37 mouse cellular contexts compared by ENCODE assay signal in the genomic region with DNA sequence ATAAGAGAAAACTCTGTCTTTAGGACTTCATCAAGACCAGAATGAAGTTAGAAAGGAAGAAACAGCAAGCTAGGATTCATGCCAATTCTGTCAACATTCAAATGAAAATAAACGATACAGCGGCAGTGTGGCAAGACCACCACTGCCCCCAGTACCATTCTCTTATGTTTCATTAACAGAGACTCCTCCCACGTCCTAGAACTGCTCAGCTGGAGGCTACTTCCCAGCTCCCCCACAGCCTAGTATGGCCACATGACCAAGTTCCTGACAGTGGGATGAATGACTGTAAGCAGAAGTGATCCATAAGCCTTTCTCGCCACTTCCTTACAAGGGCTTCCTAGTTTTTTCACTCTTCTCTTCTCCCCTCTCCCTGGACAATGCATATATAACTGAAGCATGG. TPM values are rescaled to one million over a fixed set of nuclear protein-coding genes. Genes with fewer than 3 reads are reported as not detected.
DNase-seq lines count a peak whose midpoint lies in the region; ATAC-seq and TF ChIP-seq lines count a peak whose summit lies in the region.
"Had no signal": no experiment of that assay in that cellular context is flagged by ENCODE, and none has a peak within 500 bp of the region (broad histone marks: within the 10 kb centered on the region; RNA-seq: fewer than 3 reads in every experiment).

No protein-coding gene starts in this region.

- no peak overlapping the region for H3K4me2 ChIP-seq in kidney, embryonic 14.5 days (replicated peaks; ENCODE audit: low read depth, low read length)
- H3K4me2 ChIP-seq: embryonic facial prominence, embryonic 12.5 days; forebrain, embryonic 15.5 days; heart, embryonic 11.5 days; hindbrain, embryonic 13.5 days; stomach, embryonic 15.5 days had no signal

- DNase-seq in kidney, postnatal 14 days = no peak
- peak; percentile 39 to 48 for DNase-seq in kidney, postnatal 4 days
- DNase-seq in kidney, adult 9 months = no peak
- DNase-seq in lung, postnatal 10 days = peak; percentile 43
- DNase-seq in lung, adult 2 months = no peak
- DNase-seq: adrenal gland, adult 8-10 months; cerebellum, adult 11 months; cerebellum, adult 9-10 months; cerebellum, postnatal 36 days; embryo, embryonic 11 days; gastrocnemius, postnatal 25 days; heart, adult 18-20 months; heart, postnatal 36 days; liver; midbrain, embryonic 14.5 days; right cerebral cortex, postnatal 25 days had no signal

- H3K27ac ChIP-seq in kidney, embryonic 14.5 days (ENCODE audit: low read depth, low read length) = no peak overlapping the region
- H3K27ac ChIP-seq: embryonic facial prominence, embryonic 12.5 days; forebrain, embryonic 10.5 days; forebrain, embryonic 15.5 days; hindbrain, embryonic 13.5 days; liver, embryonic 14.5 days; stomach, embryonic 15.5 days had no signal

- peak; percentile 57; the same call in 1 of the 2 replicates for ATAC-seq in kidney, embryonic 14.5 days (ENCODE audit: low FRiP score, low TSS enrichment)
- ATAC-seq in erythroid progenitor cell, adult 5-6 weeks (replicated peaks; ENCODE audit: low FRiP score, poor library complexity, severe bottlenecking) = no peak
- ATAC-seq: forebrain, embryonic 15.5 days; intestine, postnatal 0 days had no signal

- peaks cover 5% of the 10 kb centered on the region; the same call in 1 of the 2 replicates for H3K4me1 ChIP-seq in kidney, embryonic 14.5 days (ENCODE audit: control insufficient read depth, insufficient read depth, low read length)
- H3K4me1 ChIP-seq in lung, adult 2 months (ENCODE audit: control insufficient read depth, insufficient read depth, low read length) = no peaks in the 10 kb centered on the region
- H3K4me1 ChIP-seq: embryonic facial prominence, embryonic 12.5 days; forebrain, embryonic 10.5 days; forebrain, embryonic 15.5 days; stomach, embryonic 15.5 days had no signal

- H3K4me3 ChIP-seq in kidney, embryonic 14.5 days (ENCODE audit: low read length) = no peak overlapping the region
- H3K4me3 ChIP-seq in lung, adult 2 months (replicated peaks; ENCODE audit: extremely low read depth, low read depth, low read length) = no peak overlapping the region
- H3K4me3 ChIP-seq: embryonic facial prominence, embryonic 12.5 days; forebrain, embryonic 10.5 days; forebrain, embryonic 15.5 days; hindbrain, embryonic 13.5 days; stomach, embryonic 15.5 days had no signal

- no peaks in the 10 kb centered on the region for H3K9me3 ChIP-seq in kidney, embryonic 14.5 days (ENCODE audit: control insufficient read depth, low read length)
- H3K9me3 ChIP-seq: embryonic facial prominence, embryonic 12.5 days; forebrain, embryonic 10.5 days; forebrain, embryonic 15.5 days; G1E; hindbrain, embryonic 13.5 days; stomach, embryonic 15.5 days had no signal

- H3K27me3 ChIP-seq in kidney, embryonic 14.5 days (ENCODE audit: control insufficient read depth, insufficient read depth, low read length) = no peaks in the 10 kb centered on the region
- H3K27me3 ChIP-seq: embryonic facial prominence, embryonic 12.5 days; forebrain, embryonic 15.5 days; hindbrain, embryonic 13.5 days; stomach, embryonic 15.5 days had no signal

- peaks cover 4% of the 10 kb centered on the region; the same call in 1 of the 2 replicates for H3K36me3 ChIP-seq in kidney, embryonic 14.5 days (ENCODE audit: control insufficient read depth, insufficient read depth, low read length)
- H3K36me3 ChIP-seq: G1E; stomach, embryonic 15.5 days had no signal

- TF ChIP-seq POLR2A in lung, adult 2 months (IDR thresholded peaks at IDR 0.05; ENCODE audit: borderline replicate concordance, extremely low read depth, low read depth, low read length) = no peak

- 30% methylated on average over 4 of the region's 4 CpGs for WGBS in kidney, embryonic 14.5 days
- WGBS in lung, adult 2 months = 48% methylated on average over 4 of the region's 4 CpGs

- TF ChIP-seq CTCF in lung, adult 2 months (IDR thresholded peaks at IDR 0.05; ENCODE audit: insufficient read depth, low read length) = no peak

- no peak overlapping the region for H3K9ac ChIP-seq in kidney, embryonic 14.5 days (ENCODE audit: low read depth, low read length)
- H3K9ac ChIP-seq: embryonic facial prominence, embryonic 12.5 days; forebrain, embryonic 15.5 days; hindbrain, embryonic 13.5 days; liver, embryonic 14.5 days; stomach, embryonic 15.5 days had no signal

RNA-seq across cellular contexts. Expression of gene Hdgfl3, which starts 30.2 kb away (rescaled TPM):
- 21.5 and 21.6 TPM in 2 replicates for polyA plus RNA-seq in kidney, embryonic 14.5 days (2014; fragmentation: Nextera tagmentation; extraction: Ambion mirVana)
- 3.5 and 3.6 TPM in 2 replicates for polyA plus RNA-seq in lung, adult 2 months (2012; rRNA removed)
- total RNA-seq in erythroid progenitor cell, adult 5-6 weeks (2015; ENCODE audit: low replicate concordance) = 1.3 TPM in 1 of 2 replicates, not detected in the other
- total RNA-seq in erythroid progenitor cell, adult 5-6 weeks (2017; ENCODE audit: low replicate concordance) = 0.26 TPM in 1 of 2 replicates, not detected in the other
- polyA plus RNA-seq: G1E had no signal

RNA-seq across cellular contexts. Expression of gene Tm6sf1, which starts 45.3 kb away (rescaled TPM):
- 12.0 and 16.0 TPM in 2 replicates for polyA plus RNA-seq in kidney, embryonic 14.5 days (2014; fragmentation: Nextera tagmentation; extraction: Ambion mirVana)
- 74.5 and 82.3 TPM in 2 replicates for polyA plus RNA-seq in lung, adult 2 months (2012; rRNA removed)
- 36.8 and 51.1 TPM in 2 replicates for total RNA-seq in erythroid progenitor cell, adult 5-6 weeks (2015; ENCODE audit: low replicate concordance)
- total RNA-seq in erythroid progenitor cell, adult 5-6 weeks (2017; ENCODE audit: low replicate concordance) = 6.8 and 22.5 TPM in 2 replicates
- polyA plus RNA-seq: G1E had no signal

RNA-seq across cellular contexts. Expression of gene Gm10160, which starts 48.5 kb away (rescaled TPM):
- not detected in 2 replicates for polyA plus RNA-seq in kidney, embryonic 14.5 days (2014; fragmentation: Nextera tagmentation; extraction: Ambion mirVana)
- polyA plus RNA-seq in lung, adult 2 months (2012; rRNA removed) = not detected in 2 replicates
- not detected in 2 replicates for total RNA-seq in erythroid progenitor cell, adult 5-6 weeks (2015; ENCODE audit: low replicate concordance)
- not detected in 2 replicates for total RNA-seq in erythroid progenitor cell, adult 5-6 weeks (2017; ENCODE audit: low replicate concordance)
- total RNA-seq: adrenal gland, adult 8-10 months; G1E; gastrocnemius, adult 18-20 months; gastrocnemius, postnatal 25 days; heart, adult 18-20 months; heart, postnatal 36 days; layer of hippocampus, adult 18-20 months; layer of hippocampus, postnatal 10 days; left cerebral cortex, adult 18-20 months; left cerebral cortex, postnatal 14 days; neutrophil, adult 5-6 weeks had no signal
- polyA plus RNA-seq: embryonic facial prominence, embryonic 12.5 days; forebrain, embryonic 10.5 days; forebrain, embryonic 15.5 days; frontal cortex, adult 2 months; G1E; heart, embryonic 11.5 days; heart, embryonic 16.5 days; hindbrain, embryonic 13.5 days; intestine, postnatal 0 days; limb, embryonic 11.5 days; liver, embryonic 14.5 days; midbrain, embryonic 14.5 days; neural tube, embryonic 11.5 days; stomach, embryonic 15.5 days had no signal

Comparison
In these comparisons a context has a peak if more than half of its experiments do, and no peak if none do; other contexts are left out.
1. DNase-seq: peak in kidney, postnatal 4 days (2 of 2) and lung, postnatal 10 days (single experiment); none in kidney, postnatal 14 days (single experiment), kidney, adult 9 months (single experiment) and lung, adult 2 months (single experiment).